Mouse (Mus musculus) thymus, adult 2 months (tissue): Measurements from ENCODE around the gene Pld6.

ENCODE experiments used
- CTCF ChIP-seq: fragments of 200-500 bp; IDR thresholded peaks from 2 replicates; pipeline ENCODE4 v1.5.1; 2012; ENCODE audit warnings: mild to moderate bottlenecking, control low read depth, low read length, moderate library complexity, borderline replicate concordance; ENCODE audit not compliant: control insufficient read depth, poor library complexity, insufficient read depth; ENCODE audit errors: extremely low read depth
- POLR2A ChIP-seq: fragments of 200-500 bp; IDR thresholded peaks from 2 replicates; pipeline ENCODE4 v1.6.1; 2012; ENCODE audit warnings: mild to moderate bottlenecking, low read length, control low read depth, moderate library complexity; ENCODE audit not compliant: control insufficient read depth, poor library complexity, insufficient read depth; ENCODE audit errors: extremely low read depth

GRCm38 (mm10) chr11:59801881-59802280 is 14.4 kb upstream of the Pld6 start:
- TF ChIP-seq POLR2A: no peak
- TF ChIP-seq CTCF: no peak
